Mouse (Mus musculus): Measurements from ENCODE around the gene Sox8.

The Sox8 gene

GRCm38 (mm10) chr17:25579332-25580047, 9.0 kb upstream of the Sox8 start:
- peak in 1 of 2 experiments; percentile 32 for DNase-seq

GRCm38 (mm10) chr17:25578920-25579319, 8.4 kb upstream of the Sox8 start, which contains the start of gene Lmf1:
Gene Lmf1 (plus strand): TSS chr17:25579085.
- peak; percentile 96 to 97 for DNase-seq

- DNase-seq = no peak
Observed at GRCm38 (mm10) chr17:25577702-25578101, 7.2 kb upstream of the Sox8 start.

GRCm38 (mm10) chr17:25577263-25577662, 6.8 kb upstream of the Sox8 start:
- no peak for DNase-seq

- DNase-seq = no peak
Observed at GRCm38 (mm10) chr17:25576034-25576433, 5.5 kb upstream of the Sox8 start.

GRCm38 (mm10) chr17:25575208-25575971, 4.9 kb upstream of the Sox8 start:
- peak in 1 of 2 experiments; percentile 58 for DNase-seq

- no peak for DNase-seq
Observed at GRCm38 (mm10) chr17:25571453-25571820, 951 bp upstream of the Sox8 start.

GRCm38 (mm10) chr17:25569833-25570647, 446 bp downstream of the Sox8 start:
- peak in 1 of 2 experiments; percentile 50 for DNase-seq

GRCm38 (mm10) chr17:25568880-25569279, 1.6 kb downstream of the Sox8 start:
- DNase-seq = no peak

GRCm38 (mm10) chr17:25568206-25568605, 2.3 kb downstream of the Sox8 start:
- peak in 1 of 2 experiments; percentile 47 for DNase-seq

GRCm38 (mm10) chr17:25567745-25568144, 2.7 kb downstream of the Sox8 start:
- peak; percentile 81 to 87 for DNase-seq

GRCm38 (mm10) chr17:25567261-25567660, 3.2 kb downstream of the Sox8 start:
- DNase-seq = peak in 1 of 2 experiments; percentile 29

GRCm38 (mm10) chr17:25565860-25566600, 4.5 kb downstream of the Sox8 start:
- DNase-seq = no peak

- DNase-seq = peak; percentile 50 to 58
Observed at GRCm38 (mm10) chr17:25565244-25565643, 5.2 kb downstream of the Sox8 start.

GRCm38 (mm10) chr17:25564481-25564880, 6.0 kb downstream of the Sox8 start:
- peak in 1 of 2 experiments; percentile 42 for DNase-seq

- DNase-seq = peak in 1 of 2 experiments; percentile 62
Observed at GRCm38 (mm10) chr17:25561223-25562028, 9.1 kb downstream of the Sox8 start.

GRCm38 (mm10) chr17:25560554-25561222, 9.8 kb downstream of the Sox8 start:
- no peak for DNase-seq

GRCm38 (mm10) chr17:25559634-25560033, 10.9 kb downstream of the Sox8 start:
- no peak for DNase-seq

GRCm38 (mm10) chr17:25556630-25557354, 13.7 kb downstream of the Sox8 start:
- peak in 1 of 2 experiments; percentile 25 for DNase-seq
